Mouse (Mus musculus): ENCODE data around the gene Asic2. TPM values are rescaled to one million over a fixed set of nuclear protein-coding genes. Genes with fewer than 3 reads are reported as not detected.

Asic2 gene
- total and polyA plus RNA-seq, 3 experiments = not detected

GRCm38 (mm10) chr11:81454921-81455320 is 513.3 kb downstream of the Asic2 start:
- TF ChIP-seq RCOR1 (IDR thresholded peaks at IDR 0.05; ENCODE audit: low read depth, low read length) = no peak
- TF ChIP-seq HCFC1 (IDR thresholded peaks at IDR 0.05; ENCODE audit: low read depth, low read length) = no peak
- TF ChIP-seq ELF1 (IDR thresholded peaks at IDR 0.05; ENCODE audit: low read depth, low read length) = no peak
- TF ChIP-seq E2F4 (IDR thresholded peaks at IDR 0.05; ENCODE audit: borderline replicate concordance, low read depth, low read length) = no peak
- TF ChIP-seq POLR2AphosphoS2 (IDR thresholded peaks at IDR 0.05; ENCODE audit: low read length) = no peak
- no peak for TF ChIP-seq NRF1 (IDR thresholded peaks at IDR 0.05; ENCODE audit: insufficient read depth, low read depth, low read length, poor library complexity, severe bottlenecking)
- TF ChIP-seq USF1 (IDR thresholded peaks at IDR 0.05; ENCODE audit: low read depth, low read length) = no peak
- no peak for TF ChIP-seq SMC3 (IDR thresholded peaks at IDR 0.05; ENCODE audit: low read depth, low read length)
- no peak for TF ChIP-seq CHD1 (IDR thresholded peaks at IDR 0.05; ENCODE audit: low read depth, low read length)
- no peak for TF ChIP-seq MAZ (IDR thresholded peaks at IDR 0.05; ENCODE audit: low read depth, low read length)
- TF ChIP-seq GABPA (IDR thresholded peaks at IDR 0.05; ENCODE audit: low read depth, low read length) = no peak
- TF ChIP-seq POLR2A (IDR thresholded peaks at IDR 0.05; ENCODE audit: control insufficient read depth in 1 of 2, insufficient read depth in 1 of 2, low read depth in 1 of 2, low read length in 2 of 2, poor library complexity in 1 of 2) = no peak
- TF ChIP-seq GATA1 (IDR thresholded peaks at IDR 0.05; ENCODE audit: low read depth, low read length) = no peak
- TF ChIP-seq KAT2A (conservative IDR thresholded peaks at IDR 0.05; ENCODE audit: low read depth, low read length) = no peak
- no peak for TF ChIP-seq NELFE (IDR thresholded peaks at IDR 0.05; ENCODE audit: low read depth, low read length)
- TF ChIP-seq MXI1 (IDR thresholded peaks at IDR 0.05; ENCODE audit: low read depth, low read length) = no peak
- TF ChIP-seq BHLHE40 (IDR thresholded peaks at IDR 0.05; ENCODE audit: borderline replicate concordance, low read depth, low read length) = no peak
- no peak for DNase-seq (ENCODE audit: low read depth, low spot score)
- Histone ChIP-seq H3K9me3 (replicated peaks; ENCODE audit: insufficient read depth, low read length) (no peaks in the 10 kb centered on the region), H3K4me1 (ENCODE audit: control insufficient read depth in 1 of 2, insufficient read depth in 2 of 2, low read length in 2 of 2) (no peaks in the 10 kb centered on the region), H3K27ac (ENCODE audit: control insufficient read depth, low read depth, low read length) (no peak overlapping the region), H3K79me2 (ENCODE audit: control insufficient read depth, insufficient read depth, low read length, poor library complexity) (no peaks in the 10 kb centered on the region), H3K9ac (ENCODE audit: control insufficient read depth, low read depth, low read length, poor library complexity, severe bottlenecking) (no peak overlapping the region), H3K36me3 (ENCODE audit: control insufficient read depth in 1 of 2, insufficient read depth in 2 of 2, low read length in 2 of 2) (no peaks in the 10 kb centered on the region), H3K27me3 (ENCODE audit: control insufficient read depth in 1 of 2, insufficient read depth in 2 of 2, low read length in 2 of 2) (no peaks in the 10 kb centered on the region), H3K4me3 (ENCODE audit: control insufficient read depth in 1 of 2, insufficient read depth in 1 of 2, low read depth in 2 of 2, low read length in 2 of 2) (no peak overlapping the region)

- no peaks in the 10 kb centered on the region for H3K4me1 ChIP-seq (ENCODE audit: control insufficient read depth in 1 of 2, insufficient read depth in 2 of 2, low read length in 2 of 2)
- no peak for DNase-seq (ENCODE audit: low read depth, low spot score)
These were observed 514.1 kb downstream of the Asic2 start for GRCm38 (mm10) chr11:81454111-81454510.

More at GRCm38 (mm10) chr11:81454111-81454510, 514.1 kb downstream of the Asic2 start:
- Histone ChIP-seq H3K36me3 (ENCODE audit: control insufficient read depth in 1 of 2, insufficient read depth in 2 of 2, low read length in 2 of 2) (no peaks in the 10 kb centered on the region), H3K9me3 (replicated peaks; ENCODE audit: insufficient read depth, low read length) (no peaks in the 10 kb centered on the region), H3K4me3 (ENCODE audit: control insufficient read depth in 1 of 2, insufficient read depth in 1 of 2, low read depth in 2 of 2, low read length in 2 of 2) (no peak overlapping the region), H3K27me3 (ENCODE audit: control insufficient read depth in 1 of 2, insufficient read depth in 2 of 2, low read length in 2 of 2) (no peaks in the 10 kb centered on the region), H3K27ac (ENCODE audit: control insufficient read depth, low read depth, low read length) (no peak overlapping the region), H3K9ac (ENCODE audit: control insufficient read depth, low read depth, low read length, poor library complexity, severe bottlenecking) (no peak overlapping the region), H3K79me2 (ENCODE audit: control insufficient read depth, insufficient read depth, low read length, poor library complexity) (no peaks in the 10 kb centered on the region)
- TF ChIP-seq E2F4 (IDR thresholded peaks at IDR 0.05; ENCODE audit: borderline replicate concordance, low read depth, low read length) (no peak), USF2 (IDR thresholded peaks at IDR 0.05; ENCODE audit: borderline replicate concordance in 1 of 2, insufficient read depth in 1 of 2, low read depth in 1 of 2, low read length in 2 of 2) (no peak), MAZ (IDR thresholded peaks at IDR 0.05; ENCODE audit: low read depth, low read length) (no peak), CHD1 (IDR thresholded peaks at IDR 0.05; ENCODE audit: low read depth, low read length) (no peak), POLR2A (IDR thresholded peaks at IDR 0.05; ENCODE audit: control insufficient read depth in 1 of 2, insufficient read depth in 1 of 2, low read depth in 1 of 2, low read length in 2 of 2, poor library complexity in 1 of 2) (no peak), ZMIZ1 (IDR thresholded peaks at IDR 0.05; ENCODE audit: low read depth, low read length) (no peak), MYB (IDR thresholded peaks at IDR 0.05; ENCODE audit: low read depth, low read length) (no peak), NRF1 (IDR thresholded peaks at IDR 0.05; ENCODE audit: insufficient read depth, low read depth, low read length, poor library complexity, severe bottlenecking) (no peak), GATA1 (IDR thresholded peaks at IDR 0.05; ENCODE audit: low read depth, low read length) (no peak), CTCF (IDR thresholded peaks at IDR 0.05 in 2 of 3, conservative IDR thresholded peaks at IDR 0.05 in 1 of 3; ENCODE audit: control insufficient read depth in 1 of 3, insufficient read depth in 1 of 3, low read depth in 2 of 3, low read length in 3 of 3, poor library complexity in 1 of 3, severe bottlenecking in 1 of 3) (no peak), UBTF (IDR thresholded peaks at IDR 0.05; ENCODE audit: borderline replicate concordance, insufficient read depth, low read depth, low read length) (no peak), POLR2AphosphoS5 (IDR thresholded peaks at IDR 0.05; ENCODE audit: borderline replicate concordance, low read depth, low read length) (no peak), USF1 (IDR thresholded peaks at IDR 0.05; ENCODE audit: low read depth, low read length) (no peak), GABPA (IDR thresholded peaks at IDR 0.05; ENCODE audit: low read depth, low read length) (no peak), EP300 (IDR thresholded peaks at IDR 0.05; ENCODE audit: low read depth in 1 of 2, low read length in 2 of 2) (no peak), MXI1 (IDR thresholded peaks at IDR 0.05; ENCODE audit: low read depth, low read length) (no peak)
